Mouse (Mus musculus): ENCODE data around the gene Rere. TPM values are rescaled to one million over a fixed set of nuclear protein-coding genes. Genes with fewer than 3 reads are reported as not detected.
A peak's percentile ranks its signal among the peaks of the same experiment; 100 is the strongest.

The Rere gene
- polyA plus RNA-seq, 1 experiment from 2014 or later = 31.4 TPM

GRCm38 (mm10) chr4:150656504-150656903, 375.1 kb downstream of the Rere start:
- WGBS = 76% methylated on average over 6 of the region's 6 CpGs
- Histone ChIP-seq H3K9me3 (0 out of 2 replicates have a peak, but pooled peaks cover 7% of the 10 kb centered on the region), H3K9ac (replicated peaks) (no peak overlapping the region), H3K27ac (no peak overlapping the region), H3K4me1 (replicated peaks) (peaks cover 20% of the 10 kb centered on the region), H3K4me3 (replicated peaks) (no peak overlapping the region), H3K27me3 (peaks cover 31% of the 10 kb centered on the region), H3K4me2 (no peak overlapping the region), H3K36me3 (no peaks in the 10 kb centered on the region)
- no peak for ATAC-seq (ENCODE audit: insufficient number of reproducible peaks, insufficient read depth, low FRiP score, low TSS enrichment, low read depth)

- H3K27ac ChIP-seq = no peak overlapping the region
- H3K36me3 ChIP-seq = no peaks in the 10 kb centered on the region
- 0 out of 2 replicates have a peak, but pooled peaks cover 7% of the 10 kb centered on the region for H3K9me3 ChIP-seq
- no peak for ATAC-seq (ENCODE audit: insufficient number of reproducible peaks, insufficient read depth, low FRiP score, low TSS enrichment, low read depth)
- peaks cover 26% of the 10 kb centered on the region for H3K4me1 ChIP-seq (replicated peaks)
- no peak overlapping the region for H3K4me3 ChIP-seq (replicated peaks)
- 77% methylated on average over 9 of the region's 9 CpGs for WGBS
- no peaks in the 10 kb centered on the region for H3K27me3 ChIP-seq
- H3K9ac ChIP-seq (replicated peaks) = no peak overlapping the region
- H3K4me2 ChIP-seq = no peak overlapping the region
Observed at GRCm38 (mm10) chr4:150659926-150660610, 378.6 kb downstream of the Rere start.

- peak overlapping the region; percentile 35 for H3K9ac ChIP-seq (replicated peaks)
- H3K27ac ChIP-seq = peak overlapping the region; percentile 62; the same call in 1 of the 2 replicates
Observed at GRCm38 (mm10) chr4:150661886-150662285, 380.4 kb downstream of the Rere start.

DNA sequence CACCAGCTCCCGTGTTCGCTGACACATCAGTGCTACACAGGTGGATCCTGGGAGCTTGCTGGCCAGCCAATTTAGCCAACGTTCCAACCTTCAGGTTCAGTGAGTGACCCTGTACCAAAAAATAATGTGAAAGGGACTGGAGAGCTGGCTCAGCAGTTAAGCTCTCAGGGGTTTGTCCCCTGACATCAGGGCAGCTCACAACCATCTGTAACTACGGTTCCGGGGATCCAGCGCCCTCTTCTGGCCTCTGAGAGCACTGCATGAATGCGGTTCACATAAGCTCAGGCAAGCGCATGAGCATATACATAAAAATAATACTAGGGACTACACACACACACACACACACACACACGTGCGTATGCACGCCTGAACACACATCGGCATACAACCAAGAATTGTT, 381.7 kb downstream of the Rere start:
- Histone ChIP-seq H3K4me1 (replicated peaks) (peaks cover 28% of the 10 kb centered on the region), H3K4me3 (replicated peaks) (no peak overlapping the region), H3K9ac (replicated peaks) (no peak overlapping the region), H3K27ac (no peak overlapping the region), H3K27me3 (no peaks in the 10 kb centered on the region), H3K9me3 (no peaks in the 10 kb centered on the region), H3K4me2 (no peak overlapping the region), H3K36me3 (no peaks in the 10 kb centered on the region)
- no peak for ATAC-seq (ENCODE audit: insufficient number of reproducible peaks, insufficient read depth, low FRiP score, low TSS enrichment, low read depth)
- WGBS = 62% methylated on average over 12 of the region's 12 CpGs

More at GRCm38 (mm10) chr4:150661886-150662285, 380.4 kb downstream of the Rere start:
- Histone ChIP-seq H3K9me3 (0 out of 2 replicates have a peak, but pooled peaks cover under 1% of the 10 kb centered on the region), H3K36me3 (no peaks in the 10 kb centered on the region), H3K4me2 (peak overlapping the region; percentile 51), H3K4me3 (replicated peaks) (peak overlapping the region; percentile 26), H3K27me3 (no peaks in the 10 kb centered on the region), H3K4me1 (replicated peaks) (peaks cover 28% of the 10 kb centered on the region)
- 4% methylated on average over 13 of the region's 13 CpGs for WGBS
- no peak for ATAC-seq (ENCODE audit: insufficient number of reproducible peaks, insufficient read depth, low FRiP score, low TSS enrichment, low read depth)

DNA sequence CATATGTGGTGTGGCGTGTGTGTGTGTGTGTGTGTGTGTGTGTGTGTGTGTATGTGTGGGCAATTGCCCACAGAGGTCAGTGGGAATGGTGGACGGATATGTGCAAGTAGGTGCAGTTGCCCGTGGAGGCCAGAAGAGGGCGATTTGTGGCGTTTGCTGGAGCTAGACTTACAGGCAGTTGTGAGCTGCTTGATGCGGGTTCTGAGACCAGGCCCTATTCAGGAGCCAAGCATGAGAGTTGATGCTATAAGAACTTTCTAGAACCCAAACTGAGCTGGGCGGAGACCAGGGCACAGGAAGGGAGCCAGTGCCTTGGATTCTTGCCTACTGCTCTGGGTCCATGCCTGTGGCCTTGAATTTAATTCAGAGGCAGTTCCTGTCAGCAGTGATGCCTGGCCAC, 383.3 kb downstream of the Rere start:
- no peaks in the 10 kb centered on the region for H3K27me3 ChIP-seq
- peaks cover 28% of the 10 kb centered on the region for H3K4me1 ChIP-seq (replicated peaks)
- H3K27ac ChIP-seq = no peak overlapping the region
- H3K9me3 ChIP-seq = no peaks in the 10 kb centered on the region
- no peak for ATAC-seq (ENCODE audit: insufficient number of reproducible peaks, insufficient read depth, low FRiP score, low TSS enrichment, low read depth)
- no peaks in the 10 kb centered on the region for H3K36me3 ChIP-seq
- 83% methylated on average over 7 of the region's 7 CpGs for WGBS
- H3K4me2 ChIP-seq = no peak overlapping the region
- H3K9ac ChIP-seq (replicated peaks) = no peak overlapping the region
- H3K4me3 ChIP-seq (replicated peaks) = no peak overlapping the region

DNA sequence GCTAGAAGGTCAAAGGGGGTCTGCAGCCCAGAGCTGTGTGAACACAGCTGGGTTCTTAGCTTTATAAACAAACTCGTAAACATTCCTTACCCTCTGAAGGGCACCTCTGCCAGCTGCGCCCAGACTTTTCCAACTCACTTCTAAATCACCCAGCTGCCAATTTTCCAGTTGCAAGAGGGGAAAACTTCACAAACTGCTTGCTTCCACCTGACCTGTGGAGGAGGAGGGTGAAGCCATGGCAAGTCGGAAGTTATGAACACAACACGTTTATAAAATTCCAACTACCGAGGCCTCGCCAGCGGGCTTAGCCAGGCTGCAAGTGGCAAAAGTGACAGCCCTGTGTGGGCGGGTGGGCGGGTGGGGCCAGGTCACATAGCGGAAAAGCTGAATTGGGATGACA, 384.4 kb downstream of the Rere start:
- H3K4me1 ChIP-seq (replicated peaks) = peaks cover 22% of the 10 kb centered on the region
- no peak overlapping the region for H3K4me2 ChIP-seq
- 70% methylated on average over 10 of the region's 10 CpGs for WGBS
- H3K36me3 ChIP-seq = no peaks in the 10 kb centered on the region
- H3K9ac ChIP-seq (replicated peaks) = no peak overlapping the region
- no peak for ATAC-seq (ENCODE audit: insufficient number of reproducible peaks, insufficient read depth, low FRiP score, low TSS enrichment, low read depth)
- H3K9me3 ChIP-seq = no peaks in the 10 kb centered on the region
- no peaks in the 10 kb centered on the region for H3K27me3 ChIP-seq
- H3K4me3 ChIP-seq (replicated peaks) = no peak overlapping the region
- H3K27ac ChIP-seq = no peak overlapping the region

Other genes starting within 250 kb of the Rere start
- gene Gpr157, start 194.3 kb upstream of the Rere start, polyA plus RNA-seq (2016; fragmentation: Nextera tagmentation; extraction: Ambion mirVana) = 0.79 and 1.0 TPM in 2 replicates
- 1.6 and 1.9 TPM in 2 replicates for gene Slc2a5, start 162.4 kb upstream of the Rere start, polyA plus RNA-seq (2016; fragmentation: Nextera tagmentation; extraction: Ambion mirVana)
- gene Slc2a7, start 132.7 kb upstream of the Rere start, polyA plus RNA-seq (2016; fragmentation: Nextera tagmentation; extraction: Ambion mirVana) = not detected in 2 replicates
- 0.22 and 0.33 TPM in 2 replicates for gene Car6, start 80.3 kb upstream of the Rere start, polyA plus RNA-seq (2016; fragmentation: Nextera tagmentation; extraction: Ambion mirVana)
- 1,793 and 1,872 TPM in 2 replicates for gene Eno1, start 44.9 kb upstream of the Rere start, polyA plus RNA-seq (2016; fragmentation: Nextera tagmentation; extraction: Ambion mirVana)

Measured in limb, embryonic 12.5 days (tissue).